ENCODE assay signal across 28 mouse cellular contexts in the genomic region with DNA sequence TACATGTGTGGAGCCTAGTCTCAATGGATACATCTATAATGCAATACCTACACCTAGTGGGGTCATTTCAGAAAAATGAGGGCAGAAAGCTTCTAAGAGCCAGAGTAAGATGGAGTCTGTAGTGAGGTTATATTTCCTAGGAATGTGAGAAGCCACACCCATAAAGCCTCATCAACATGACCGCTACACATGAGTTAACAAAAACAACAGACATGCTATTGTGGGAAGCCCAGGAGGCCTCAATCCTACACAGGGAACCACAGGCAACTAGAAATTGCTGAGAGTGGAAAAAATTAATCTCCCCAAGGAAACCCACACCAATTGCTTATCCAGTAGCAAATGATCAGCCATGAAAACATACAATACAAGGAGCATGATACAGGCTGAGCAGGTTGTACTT.
DNase-seq lines count a peak whose midpoint lies in the region; ATAC-seq and TF ChIP-seq lines count a peak whose summit lies in the region.
"Had no signal": no experiment of that assay in that cellular context is flagged by ENCODE, and none has a peak within 500 bp of the region (broad histone marks: within the 10 kb centered on the region; RNA-seq: fewer than 3 reads in every experiment).

No protein-coding gene starts in this region.

- 0 out of 2 replicates have a peak, but pooled peaks have one; percentile 5 for TF ChIP-seq EP300 in heart, postnatal 0 days (IDR thresholded peaks at IDR 0.05; ENCODE audit: low read depth)

- H3K4me3 ChIP-seq in heart, postnatal 0 days (ENCODE audit: low read depth, low read length): no peak overlapping the region
- H3K4me3 ChIP-seq in liver, embryonic 11.5 days (ENCODE audit: low read depth, low read length): no peak overlapping the region
- no peak overlapping the region for H3K4me3 ChIP-seq in forebrain, embryonic 15.5 days
- H3K4me3 ChIP-seq: hindbrain, embryonic 12.5 days; midbrain, embryonic 15.5 days; myocyte; neural tube, embryonic 13.5 days; stomach, embryonic 15.5 days had no signal

- peak overlapping the region; percentile 85 for H3K27ac ChIP-seq in heart, postnatal 0 days (ENCODE audit: low read depth)
- H3K27ac ChIP-seq in liver, embryonic 11.5 days (ENCODE audit: low read depth, low read length): no peak overlapping the region
- H3K27ac ChIP-seq in forebrain, embryonic 15.5 days (replicated peaks): no peak overlapping the region
- H3K27ac ChIP-seq: hindbrain, embryonic 12.5 days; macrophage; midbrain, embryonic 15.5 days; neural tube, embryonic 13.5 days; stomach, embryonic 15.5 days had no signal

- intact Hi-C loops in heart, postnatal 10 days (cut with DNase I): no loop called here
- intact Hi-C loops in heart, postnatal 25 days (cut with DNase I): no loop called here

- no peaks in the 10 kb centered on the region for H3K9me3 ChIP-seq in heart, postnatal 0 days (replicated peaks; ENCODE audit: control insufficient read depth, low read length)
- H3K9me3 ChIP-seq in liver, embryonic 11.5 days (ENCODE audit: control insufficient read depth, low read length): no peaks in the 10 kb centered on the region
- no peaks in the 10 kb centered on the region for H3K9me3 ChIP-seq in forebrain, embryonic 15.5 days
- H3K9me3 ChIP-seq: hindbrain, embryonic 12.5 days; midbrain, embryonic 15.5 days; neural tube, embryonic 13.5 days; stomach, embryonic 15.5 days had no signal

- H3K9ac ChIP-seq in heart, postnatal 0 days (replicated peaks; ENCODE audit: low read depth, low read length): no peak overlapping the region
- no peak overlapping the region for H3K9ac ChIP-seq in liver, embryonic 11.5 days (ENCODE audit: low read depth, low read length)
- no peak overlapping the region for H3K9ac ChIP-seq in forebrain, embryonic 15.5 days (replicated peaks)
- H3K9ac ChIP-seq: hindbrain, embryonic 12.5 days; liver, postnatal 0 days; midbrain, embryonic 15.5 days; neural tube, embryonic 13.5 days; stomach, embryonic 15.5 days had no signal

- H3K27me3 ChIP-seq in heart, postnatal 0 days (ENCODE audit: control insufficient read depth, insufficient read depth, low read length): no peaks in the 10 kb centered on the region
- H3K27me3 ChIP-seq in liver, embryonic 11.5 days (replicated peaks; ENCODE audit: control insufficient read depth, insufficient read depth, low read length): no peaks in the 10 kb centered on the region
- H3K27me3 ChIP-seq in forebrain, embryonic 15.5 days: no peaks in the 10 kb centered on the region
- H3K27me3 ChIP-seq: hindbrain, embryonic 12.5 days; midbrain, embryonic 15.5 days; neural tube, embryonic 13.5 days; stomach, embryonic 15.5 days had no signal

- peak; percentile 25 for DNase-seq in heart, adult 11 months
- DNase-seq in heart, postnatal 10 days: no peak
- peak; percentile 7 for DNase-seq in heart, postnatal 0 days (ENCODE audit: low spot score)
- DNase-seq in heart, postnatal 25 days (ENCODE audit: low spot score): no peak
- DNase-seq in liver, embryonic 11.5 days (ENCODE audit: low spot score): peak; percentile 2
- no peak for DNase-seq in liver
- peak; percentile 76 for DNase-seq in retina, postnatal 1 day
- DNase-seq: adrenal gland, postnatal 10 days; cerebellum, adult 2 months; cerebellum, postnatal 25 days; gastrocnemius, postnatal 25 days; kidney, postnatal 4 days; layer of hippocampus, adult 9-11 months; liver, postnatal 0 days; right cerebral cortex, adult 18-20 months; right cerebral cortex, postnatal 4 days; thymus, postnatal 36 days had no signal

- WGBS in heart, postnatal 0 days: 83% methylated on average over 1 of the region's 1 CpGs
- 90% methylated on average over 1 of the region's 1 CpGs for WGBS in liver, embryonic 11.5 days
- 88% methylated on average over 1 of the region's 1 CpGs for WGBS in forebrain, embryonic 15.5 days

- no peak for ATAC-seq in heart, postnatal 0 days (ENCODE audit: insufficient read depth, low read depth)
- ATAC-seq in liver, embryonic 11.5 days (replicated peaks; ENCODE audit: low FRiP score): no peak
- no peak for ATAC-seq in forebrain, embryonic 15.5 days (replicated peaks)
- ATAC-seq: CD4-positive, CD25-positive, alpha-beta regulatory T cell, adult 4 months; forebrain, embryonic 16.5 days; intestine, postnatal 0 days; liver, postnatal 0 days; lung, postnatal 0 days; midbrain, embryonic 15.5 days had no signal

- no peaks in the 10 kb centered on the region for H3K36me3 ChIP-seq in heart, postnatal 0 days (replicated peaks; ENCODE audit: control insufficient read depth, insufficient read depth, low read length)
- no peaks in the 10 kb centered on the region for H3K36me3 ChIP-seq in liver, embryonic 11.5 days (ENCODE audit: control insufficient read depth, insufficient read depth, low read length)
- no peaks in the 10 kb centered on the region for H3K36me3 ChIP-seq in forebrain, embryonic 15.5 days
- H3K36me3 ChIP-seq: hindbrain, embryonic 12.5 days; midbrain, embryonic 15.5 days; neural tube, embryonic 13.5 days; stomach, embryonic 15.5 days had no signal

- peaks cover 70% of the 10 kb centered on the region for H3K4me1 ChIP-seq in heart, postnatal 0 days (ENCODE audit: control insufficient read depth, insufficient read depth)
- no peaks in the 10 kb centered on the region for H3K4me1 ChIP-seq in liver, embryonic 11.5 days (replicated peaks; ENCODE audit: control insufficient read depth, insufficient read depth, low read length)
- 0 out of 2 replicates have a peak, but pooled peaks cover 7% of the 10 kb centered on the region for H3K4me1 ChIP-seq in forebrain, embryonic 15.5 days
- H3K4me1 ChIP-seq: midbrain, embryonic 15.5 days had no signal

- no peak for TF ChIP-seq CTCF in heart, postnatal 0 days (IDR thresholded peaks at IDR 0.05; ENCODE audit: low read depth)

- H3K4me2 ChIP-seq in heart, postnatal 0 days (ENCODE audit: low read depth, low read length): no peak overlapping the region
- no peak overlapping the region for H3K4me2 ChIP-seq in liver, embryonic 11.5 days
- no peak overlapping the region for H3K4me2 ChIP-seq in forebrain, embryonic 15.5 days (replicated peaks)
- H3K4me2 ChIP-seq: hindbrain, embryonic 12.5 days; midbrain, embryonic 15.5 days; neural tube, embryonic 13.5 days; stomach, embryonic 15.5 days had no signal

Comparison
In these comparisons a context has a peak if more than half of its experiments do, and no peak if none do; other contexts are left out.
1. DNase-seq: peak in heart, adult 11 months (single experiment), heart, postnatal 0 days (single experiment), liver, embryonic 11.5 days (single experiment) and retina, postnatal 1 day (single experiment); none in heart, postnatal 10 days (0 of 2), heart, postnatal 25 days (single experiment) and liver (single experiment).